Mouse (Mus musculus): Measurements from ENCODE around the gene Pex16. TPM values are rescaled to one million over a fixed set of nuclear protein-coding genes. Genes with fewer than 3 reads are reported as not detected.
A peak's percentile ranks its signal among the peaks of the same experiment; 100 is the strongest.

The Pex16 gene
- polyA plus RNA-seq, 1 experiment from 2014 or later = 32.7 TPM

- Histone ChIP-seq H3K4me1 (replicated peaks; ENCODE audit: control insufficient read depth, insufficient read depth, low read length) (peaks cover 44% of the 10 kb centered on the region), H3K9ac (peak overlapping the region; percentile 90), H3K9me3 (ENCODE audit: control insufficient read depth, low read length) (no peaks in the 10 kb centered on the region), H3K27ac (peak overlapping the region; percentile 63), H3K4me2 (replicated peaks) (peak overlapping the region; percentile 73), H3K4me3 (replicated peaks; ENCODE audit: low read length) (peak overlapping the region; percentile 75), H3K27me3 (ENCODE audit: control insufficient read depth, insufficient read depth, low read length) (peaks cover 13% of the 10 kb centered on the region), H3K36me3 (replicated peaks; ENCODE audit: control insufficient read depth, insufficient read depth) (peaks cover 26% of the 10 kb centered on the region)
- ATAC-seq (ENCODE audit: low FRiP score) = peak; percentile 96
- DNase-seq (ENCODE audit: low spot score) = peak; percentile 92
- WGBS = under 1% methylated on average over 29 of the region's 29 CpGs
These were observed 685 bp downstream of the Pex16 start for GRCm38 (mm10) chr2:92375099-92375623.

GRCm38 (mm10) chr2:92375788-92376187 is 1.3 kb downstream of the Pex16 start:
- Histone ChIP-seq H3K9me3 (ENCODE audit: control insufficient read depth, low read length) (no peaks in the 10 kb centered on the region), H3K27me3 (ENCODE audit: control insufficient read depth, insufficient read depth, low read length) (peaks cover 7% of the 10 kb centered on the region), H3K36me3 (replicated peaks; ENCODE audit: control insufficient read depth, insufficient read depth) (peaks cover 32% of the 10 kb centered on the region), H3K27ac (peak overlapping the region; percentile 63), H3K4me2 (replicated peaks) (peak overlapping the region; percentile 73), H3K4me3 (replicated peaks; ENCODE audit: low read length) (peak overlapping the region; percentile 75), H3K4me1 (replicated peaks; ENCODE audit: control insufficient read depth, insufficient read depth, low read length) (peaks cover 41% of the 10 kb centered on the region), H3K9ac (peak overlapping the region; percentile 90)
- 16% methylated on average over 10 of the region's 10 CpGs for WGBS
- ATAC-seq (ENCODE audit: low FRiP score) = no peak
- no peak for DNase-seq (ENCODE audit: low spot score)

GRCm38 (mm10) chr2:92376300-92376699 is 1.8 kb downstream of the Pex16 start:
- no peak for DNase-seq (ENCODE audit: low spot score)

DNA sequence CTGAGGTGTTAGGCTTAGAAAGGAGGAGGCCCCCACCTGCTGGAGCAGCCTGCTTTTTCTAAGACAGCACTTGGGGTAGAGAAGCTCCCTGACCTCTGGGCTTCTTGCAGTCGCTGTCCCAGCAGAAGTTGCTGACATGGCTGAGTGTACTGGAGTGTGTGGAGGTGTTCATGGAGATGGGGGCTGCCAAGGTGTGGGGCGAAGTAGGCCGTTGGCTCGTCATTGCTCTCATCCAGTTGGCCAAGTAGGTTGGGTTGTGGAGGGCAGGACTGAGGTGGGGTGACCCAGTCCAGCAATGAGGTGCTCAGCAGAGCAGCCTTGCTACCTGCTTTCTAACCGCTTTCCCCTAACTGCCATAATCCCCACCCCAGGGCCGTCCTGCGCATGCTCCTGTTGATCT is 2.8 kb downstream of the Pex16 start:
- H3K27ac ChIP-seq = no peak overlapping the region
- H3K4me3 ChIP-seq (replicated peaks; ENCODE audit: low read length) = no peak overlapping the region
- no peak overlapping the region for H3K9ac ChIP-seq
- WGBS = 95% methylated on average over 7 of the region's 7 CpGs
- DNase-seq (ENCODE audit: low spot score) (no peak), ATAC-seq (ENCODE audit: low FRiP score) (no peak)
- no peaks in the 10 kb centered on the region for H3K9me3 ChIP-seq (ENCODE audit: control insufficient read depth, low read length)
- H3K4me1 ChIP-seq (replicated peaks; ENCODE audit: control insufficient read depth, insufficient read depth, low read length) = peaks cover 27% of the 10 kb centered on the region
- H3K4me2 ChIP-seq (replicated peaks) = no peak overlapping the region
- peaks cover 47% of the 10 kb centered on the region for H3K36me3 ChIP-seq (replicated peaks; ENCODE audit: control insufficient read depth, insufficient read depth)
- no peaks in the 10 kb centered on the region for H3K27me3 ChIP-seq (ENCODE audit: control insufficient read depth, insufficient read depth, low read length)

More at GRCm38 (mm10) chr2:92376300-92376699, 1.8 kb downstream of the Pex16 start:
- Histone ChIP-seq H3K27me3 (ENCODE audit: control insufficient read depth, insufficient read depth, low read length) (peaks cover 2% of the 10 kb centered on the region), H3K4me3 (replicated peaks; ENCODE audit: low read length) (peak overlapping the region; percentile 75; the same call in 1 of the 2 replicates), H3K9me3 (ENCODE audit: control insufficient read depth, low read length) (no peaks in the 10 kb centered on the region), H3K4me2 (replicated peaks) (peak overlapping the region; percentile 73), H3K4me1 (replicated peaks; ENCODE audit: control insufficient read depth, insufficient read depth, low read length) (peaks cover 35% of the 10 kb centered on the region), H3K36me3 (replicated peaks; ENCODE audit: control insufficient read depth, insufficient read depth) (peaks cover 37% of the 10 kb centered on the region), H3K9ac (peak overlapping the region; percentile 90; the same call in 1 of the 2 replicates), H3K27ac (no peak overlapping the region)
- no peak for ATAC-seq (ENCODE audit: low FRiP score)
- WGBS = 87% methylated on average over 6 of the region's 6 CpGs

- Histone ChIP-seq H3K9me3 (ENCODE audit: control insufficient read depth, low read length) (no peaks in the 10 kb centered on the region), H3K36me3 (replicated peaks; ENCODE audit: control insufficient read depth, insufficient read depth) (peaks cover 74% of the 10 kb centered on the region), H3K27me3 (ENCODE audit: control insufficient read depth, insufficient read depth, low read length) (no peaks in the 10 kb centered on the region), H3K4me1 (replicated peaks; ENCODE audit: control insufficient read depth, insufficient read depth, low read length) (peaks cover 12% of the 10 kb centered on the region), H3K9ac (no peak overlapping the region), H3K4me3 (replicated peaks; ENCODE audit: low read length) (no peak overlapping the region), H3K27ac (no peak overlapping the region), H3K4me2 (replicated peaks) (no peak overlapping the region)
- no peak for ATAC-seq (ENCODE audit: low FRiP score)
- WGBS = 85% methylated on average over 17 of the region's 17 CpGs
- DNase-seq (ENCODE audit: low spot score) = no peak
These were observed 5.5 kb downstream of the Pex16 start for GRCm38 (mm10) chr2:92379783-92380494.

DNA sequence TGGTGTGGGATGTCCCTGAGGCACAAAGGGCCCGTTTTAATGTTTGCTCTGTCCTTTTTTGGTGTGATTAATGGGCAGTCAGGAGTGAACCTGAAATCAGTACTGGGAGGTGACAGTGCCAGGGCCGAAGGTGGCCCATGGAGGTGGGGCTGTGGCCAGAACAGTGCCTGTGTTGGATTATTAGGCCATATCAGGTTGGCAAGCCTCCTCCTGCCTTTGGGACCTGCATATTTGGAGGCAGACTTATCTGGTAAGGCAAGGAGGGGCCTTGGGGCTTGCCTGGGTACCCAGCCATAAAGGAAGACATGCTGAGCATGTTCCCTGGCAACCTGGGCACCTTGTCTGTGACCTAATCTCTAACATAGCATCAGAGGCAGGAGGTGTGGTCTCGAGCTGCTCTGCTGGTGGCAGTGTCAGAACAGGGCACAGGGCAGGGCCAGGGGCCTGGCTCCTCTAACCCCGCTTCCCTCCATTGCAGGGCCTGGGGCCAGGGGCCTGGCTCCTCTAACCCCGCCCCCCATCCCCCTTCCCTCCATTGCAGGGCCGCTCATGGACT is 6.1 kb downstream of the Pex16 start:
- ATAC-seq (ENCODE audit: low FRiP score) (no peak), DNase-seq (ENCODE audit: low spot score) (no peak)
- H3K9ac ChIP-seq = no peak overlapping the region
- no peak overlapping the region for H3K4me2 ChIP-seq (replicated peaks)
- peaks cover 80% of the 10 kb centered on the region for H3K36me3 ChIP-seq (replicated peaks; ENCODE audit: control insufficient read depth, insufficient read depth)
- H3K4me1 ChIP-seq (replicated peaks; ENCODE audit: control insufficient read depth, insufficient read depth, low read length) = peaks cover 10% of the 10 kb centered on the region
- no peaks in the 10 kb centered on the region for H3K27me3 ChIP-seq (ENCODE audit: control insufficient read depth, insufficient read depth, low read length)
- H3K27ac ChIP-seq = no peak overlapping the region
- H3K4me3 ChIP-seq (replicated peaks; ENCODE audit: low read length) = no peak overlapping the region
- H3K9me3 ChIP-seq (ENCODE audit: control insufficient read depth, low read length) = no peaks in the 10 kb centered on the region
- 69% methylated on average over 6 of the region's 6 CpGs for WGBS

DNA sequence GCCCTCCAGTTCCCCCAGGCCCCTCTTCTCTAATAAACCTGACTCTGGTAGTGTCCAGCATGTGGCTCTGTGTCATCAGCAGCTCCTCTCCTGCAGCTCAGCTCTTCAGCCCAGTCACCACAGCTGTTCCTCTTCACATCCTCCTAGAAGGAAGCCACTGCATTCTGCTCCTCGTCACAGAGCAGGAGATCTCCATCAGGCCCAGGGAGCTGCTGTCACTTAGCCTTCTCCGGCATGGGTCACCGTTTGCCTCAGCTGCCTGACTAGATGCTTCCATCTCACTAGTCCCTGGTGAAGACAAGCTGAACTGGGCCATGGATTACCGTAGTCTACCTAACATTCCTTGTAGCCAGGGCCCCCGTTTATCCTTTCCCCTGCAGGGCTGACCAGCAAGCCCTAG is 6.7 kb downstream of the Pex16 start:
- no peaks in the 10 kb centered on the region for H3K9me3 ChIP-seq (ENCODE audit: control insufficient read depth, low read length)
- H3K9ac ChIP-seq = no peak overlapping the region
- DNase-seq (ENCODE audit: low spot score) = no peak
- H3K4me3 ChIP-seq (replicated peaks; ENCODE audit: low read length) = no peak overlapping the region
- peaks cover 86% of the 10 kb centered on the region for H3K36me3 ChIP-seq (replicated peaks; ENCODE audit: control insufficient read depth, insufficient read depth)
- no peaks in the 10 kb centered on the region for H3K27me3 ChIP-seq (ENCODE audit: control insufficient read depth, insufficient read depth, low read length)
- no peak overlapping the region for H3K27ac ChIP-seq
- WGBS = 84% methylated on average over 5 of the region's 5 CpGs
- peaks cover 4% of the 10 kb centered on the region for H3K4me1 ChIP-seq (replicated peaks; ENCODE audit: control insufficient read depth, insufficient read depth, low read length)
- no peak overlapping the region for H3K4me2 ChIP-seq (replicated peaks)
- ATAC-seq (ENCODE audit: low FRiP score) = no peak

- 90% methylated on average over 5 of the region's 5 CpGs for WGBS
- H3K36me3 ChIP-seq (replicated peaks; ENCODE audit: control insufficient read depth, insufficient read depth) = peaks cover 95% of the 10 kb centered on the region
- no peak for DNase-seq (ENCODE audit: low spot score)
- no peak within 1 kb of the TSS for H3K4me2 ChIP-seq (replicated peaks)
- no peak for ATAC-seq (ENCODE audit: low FRiP score)
- H3K4me3 ChIP-seq (replicated peaks; ENCODE audit: low read length) = no peak within 1 kb of the TSS
- no peaks in the 10 kb centered on the region for H3K27me3 ChIP-seq (ENCODE audit: control insufficient read depth, insufficient read depth, low read length)
- no peak within 1 kb of the TSS for H3K9ac ChIP-seq
- H3K4me1 ChIP-seq (replicated peaks; ENCODE audit: control insufficient read depth, insufficient read depth, low read length) = no peaks in the 10 kb centered on the region
- H3K9me3 ChIP-seq (ENCODE audit: control insufficient read depth, low read length) = no peaks in the 10 kb centered on the region
- no peak within 1 kb of the TSS for H3K27ac ChIP-seq
These were observed 7.6 kb downstream of the Pex16 start, which contains the start of gene 1700029I15Rik for GRCm38 (mm10) chr2:92381901-92382588. Gene 1700029I15Rik, plus strand, starts transcription at chr2:92382538.

GRCm38 (mm10) chr2:92382759-92383158 is 8.3 kb downstream of the Pex16 start:
- H3K27ac ChIP-seq = no peak overlapping the region
- no peak for DNase-seq (ENCODE audit: low spot score)
- H3K4me1 ChIP-seq (replicated peaks; ENCODE audit: control insufficient read depth, insufficient read depth, low read length) = peaks cover 5% of the 10 kb centered on the region
- H3K4me2 ChIP-seq (replicated peaks) = no peak overlapping the region
- peaks cover 97% of the 10 kb centered on the region for H3K36me3 ChIP-seq (replicated peaks; ENCODE audit: control insufficient read depth, insufficient read depth)
- H3K4me3 ChIP-seq (replicated peaks; ENCODE audit: low read length) = no peak overlapping the region
- ATAC-seq (ENCODE audit: low FRiP score) = no peak
- no peaks in the 10 kb centered on the region for H3K9me3 ChIP-seq (ENCODE audit: control insufficient read depth, low read length)
- WGBS = 92% methylated on average over 4 of the region's 4 CpGs
- no peaks in the 10 kb centered on the region for H3K27me3 ChIP-seq (ENCODE audit: control insufficient read depth, insufficient read depth, low read length)
- H3K9ac ChIP-seq = no peak overlapping the region
